Mouse (Mus musculus): ENCODE data around the gene Arl6ip1.
"Not testable (repeated sequence)": the region's sequence is repeated elsewhere in the genome, so short reads cannot be mapped to it uniquely, and the experiment has no call there.

Gene Arl6ip1

DNA sequence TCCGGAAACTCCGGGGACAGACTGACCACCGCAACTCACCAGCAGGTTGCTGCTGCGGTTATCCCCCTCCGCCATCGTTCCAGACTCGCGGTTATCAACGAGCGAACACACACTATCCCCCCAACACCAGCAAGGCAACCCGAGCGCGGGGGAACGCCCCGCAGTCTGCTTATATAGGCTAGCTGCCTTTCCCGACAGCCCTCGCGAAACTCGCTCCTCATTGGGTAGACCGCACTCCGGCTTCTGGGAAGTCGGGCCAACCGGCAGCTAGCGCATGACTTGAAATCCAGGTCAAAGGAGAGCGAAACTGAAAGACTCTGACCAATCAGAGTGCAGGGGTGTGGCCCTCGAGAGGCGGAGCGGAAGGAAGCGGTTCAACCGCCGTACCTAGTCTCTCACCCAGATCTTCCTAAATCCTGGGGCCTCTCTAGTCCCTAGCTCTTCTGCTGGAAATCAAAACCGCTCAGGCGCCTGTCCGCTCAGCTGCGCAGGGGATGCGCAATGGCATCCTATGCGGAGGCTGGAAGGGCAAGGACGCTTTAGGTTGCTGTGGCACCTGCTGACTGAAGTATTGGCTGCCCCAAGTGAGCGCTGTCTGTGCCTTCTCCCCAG, at the start of gene Arl6ip1:
Gene Arl6ip1 (minus strand): TSS at position 233 of the 612 bp plus-strand sequence.
- in situ Hi-C loops (cut with MboI, MseI), result loop anchor here (10.0 kb wide), 1 partner anchor 575 kb away; the partner anchor contains the start of gene Gde1

DNA sequence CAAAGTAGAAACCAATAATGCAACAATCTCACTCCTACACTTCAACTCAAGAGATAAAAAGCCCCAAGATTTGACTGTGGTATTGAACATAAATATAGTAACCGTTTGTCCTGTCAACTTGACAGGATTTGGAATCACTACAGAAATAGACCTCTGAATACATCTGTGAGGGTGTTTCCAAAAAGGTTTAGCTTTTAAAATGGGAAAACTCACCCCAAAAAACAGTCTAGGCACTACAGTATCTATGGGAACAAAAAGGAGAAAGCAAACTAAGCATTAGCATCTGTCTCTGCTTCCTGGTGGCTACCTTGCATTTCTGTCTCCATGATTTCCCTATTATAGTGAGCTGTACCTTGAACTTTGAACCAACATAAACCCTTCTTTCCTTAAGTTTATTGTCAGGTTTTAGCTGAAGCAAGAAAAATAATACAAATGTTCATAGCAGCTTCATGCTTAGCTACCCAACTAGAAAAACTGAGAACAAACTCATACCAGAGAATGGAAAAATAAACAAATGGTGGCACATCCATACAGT, 46.4 kb upstream of the Arl6ip1 start:
- in situ Hi-C loops (cut with MboI, MseI), result no loop called here

DNA sequence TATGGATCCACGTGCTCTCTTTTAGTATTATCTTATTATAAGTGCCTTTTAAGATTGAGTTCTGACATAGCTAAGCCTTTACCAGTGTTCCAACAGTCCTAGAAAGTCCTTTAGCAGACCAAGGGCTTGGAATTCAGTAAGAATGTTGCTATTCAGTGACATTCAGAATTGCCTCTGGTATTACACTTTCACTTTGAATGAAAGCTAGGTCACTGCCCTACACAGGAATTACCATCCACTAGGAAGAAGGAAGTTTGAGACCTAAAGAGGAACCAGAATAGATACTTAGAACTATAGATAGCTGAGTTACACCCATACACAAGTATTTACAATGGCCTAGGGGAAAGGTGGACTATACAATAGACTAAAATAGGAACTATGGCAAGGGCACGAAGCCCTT, 40.7 kb upstream of the Arl6ip1 start:
- in situ Hi-C loops (cut with MboI, MseI), result not testable (repeated sequence)

DNA sequence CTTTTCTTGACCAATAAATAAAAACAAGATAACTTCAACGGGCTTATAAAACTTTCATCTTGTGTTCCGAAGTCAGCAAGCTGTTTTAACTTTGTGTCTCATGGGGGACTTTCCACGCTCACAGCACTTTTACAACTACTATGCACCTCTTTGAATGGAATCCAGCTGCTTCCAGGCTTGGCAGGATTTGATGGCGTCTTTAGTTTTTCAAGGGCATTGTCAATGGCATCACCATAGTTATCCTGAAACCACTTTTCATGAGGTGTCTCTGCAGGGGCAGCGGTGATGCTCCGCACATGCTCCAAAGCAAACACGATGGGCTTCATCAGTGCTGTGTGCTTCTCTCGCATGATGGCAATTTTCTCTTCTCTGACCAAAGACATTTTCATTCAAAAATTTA, 33.5 kb upstream of the Arl6ip1 start:
- in situ Hi-C loops (cut with MboI, MseI), result no loop called here

DNA sequence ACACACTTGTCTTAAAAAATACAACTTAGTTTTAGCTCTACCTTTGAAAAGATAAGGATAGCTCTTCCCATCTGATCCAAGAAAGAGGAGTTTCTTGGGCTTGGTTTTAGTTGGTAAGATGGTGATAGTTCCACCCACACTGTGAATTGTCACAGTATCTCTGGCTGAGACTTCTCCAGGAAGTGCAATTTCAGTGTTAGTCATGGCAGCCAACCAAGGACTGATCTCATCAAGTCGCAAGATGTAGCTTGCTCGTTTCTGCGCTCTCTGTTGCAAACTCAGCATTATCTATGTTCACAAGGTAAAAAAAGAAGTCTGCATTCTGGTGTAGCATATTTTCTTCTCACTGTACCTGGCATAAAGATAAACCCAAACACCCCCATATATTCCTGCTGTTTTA, 30.7 kb upstream of the Arl6ip1 start:
- in situ Hi-C loops (cut with MboI, MseI), result no loop called here

DNA sequence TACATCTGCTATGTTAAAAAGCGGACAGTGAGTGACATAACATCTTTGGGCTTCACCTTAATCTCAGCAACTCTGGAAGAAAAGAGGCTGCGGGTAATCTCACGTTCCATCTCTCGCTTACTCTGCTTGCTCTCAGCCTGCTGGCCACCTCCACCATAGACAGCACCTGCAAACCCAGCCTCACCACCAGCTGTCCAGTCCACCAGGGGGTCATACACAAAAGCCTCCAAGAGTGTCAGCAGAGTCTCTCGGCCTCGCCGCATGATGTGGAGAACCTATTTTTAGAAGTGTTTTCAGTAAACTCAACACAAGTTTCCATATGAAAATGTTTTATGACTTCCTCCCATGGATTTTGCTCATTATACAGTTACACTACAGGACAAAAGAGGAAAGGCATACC, 27.0 kb upstream of the Arl6ip1 start:
- in situ Hi-C loops (cut with MboI, MseI), result no loop called here

DNA sequence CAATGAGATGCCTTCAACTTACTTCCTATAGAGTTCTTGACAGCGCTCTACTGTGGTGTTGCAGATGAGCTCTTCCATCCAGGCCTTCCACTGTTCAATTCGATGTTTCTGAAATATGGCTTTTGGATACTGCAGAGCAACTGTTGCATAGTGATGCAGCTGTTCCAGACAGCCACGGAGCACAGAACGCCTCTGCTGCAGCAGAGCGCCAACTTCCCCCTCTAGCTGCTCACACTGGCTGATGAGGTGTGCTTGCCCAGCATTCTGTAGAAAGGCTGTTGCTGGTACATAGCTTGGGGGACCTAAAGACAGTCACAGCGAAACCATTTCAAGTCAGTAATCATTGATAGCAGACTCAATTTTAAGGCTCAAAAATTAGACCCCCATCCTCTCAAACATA, 24.7 kb upstream of the Arl6ip1 start:
- in situ Hi-C loops (cut with MboI, MseI), result no loop called here

DNA sequence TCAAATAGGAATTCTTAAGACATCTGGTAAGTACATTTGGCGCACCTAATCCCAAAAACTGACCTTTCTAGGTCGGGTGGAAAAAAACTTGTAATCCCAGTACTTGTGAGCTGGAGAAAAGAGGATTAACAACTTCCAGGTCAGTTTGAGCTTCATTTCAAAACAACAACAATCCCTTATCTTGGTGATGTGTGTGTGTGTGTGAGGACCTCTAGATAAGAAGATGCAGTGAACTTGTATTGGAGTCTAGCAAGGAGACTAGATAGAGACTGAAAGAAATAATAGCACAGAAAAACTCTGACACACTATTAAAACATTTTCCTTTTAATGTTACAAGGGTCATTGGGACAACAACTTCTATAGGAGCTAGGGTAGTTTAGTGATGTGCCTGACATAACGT, 14.1 kb upstream of the Arl6ip1 start:
- in situ Hi-C loops (cut with MboI, MseI), result no loop called here

DNA sequence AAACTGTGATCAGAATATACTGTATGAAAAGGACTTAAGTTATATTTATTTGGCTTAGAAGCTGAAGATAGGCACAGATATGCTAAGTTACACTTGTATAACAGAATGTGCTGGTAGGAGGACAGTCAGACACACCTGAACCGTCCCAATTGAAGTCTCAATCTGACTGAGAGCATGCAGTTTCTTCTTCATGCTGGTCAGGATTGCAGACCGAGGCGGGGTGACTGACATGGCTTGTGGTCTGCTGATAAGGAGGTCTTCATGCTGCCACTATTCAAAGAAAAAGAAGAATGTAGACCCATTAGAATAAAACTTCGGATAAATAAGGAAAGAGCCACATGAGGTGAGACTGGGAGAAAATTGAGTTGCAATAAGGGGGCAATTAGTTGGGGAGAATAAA, 13.7 kb upstream of the Arl6ip1 start:
- in situ Hi-C loops (cut with MboI, MseI), result no loop called here

DNA sequence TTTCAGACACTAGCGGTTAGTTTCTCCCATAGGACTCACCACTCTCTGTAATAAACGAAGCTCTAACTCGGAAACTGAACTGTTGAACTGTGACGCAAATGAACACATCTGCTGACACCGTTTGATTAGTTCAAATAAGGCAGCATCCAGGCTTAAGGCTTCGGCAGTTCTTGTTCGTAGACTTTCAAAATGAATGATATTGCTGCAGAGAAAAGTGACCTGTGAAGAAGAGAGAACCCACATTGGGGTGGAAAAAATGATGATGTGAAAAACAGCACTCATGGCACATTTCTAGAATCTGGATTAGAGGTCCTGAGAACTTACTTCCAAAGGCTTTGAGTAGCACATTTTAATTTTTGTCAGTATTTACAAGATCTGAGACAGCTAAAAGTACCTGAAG, 11.8 kb upstream of the Arl6ip1 start:
- in situ Hi-C loops (cut with MboI, MseI), result no loop called here

DNA sequence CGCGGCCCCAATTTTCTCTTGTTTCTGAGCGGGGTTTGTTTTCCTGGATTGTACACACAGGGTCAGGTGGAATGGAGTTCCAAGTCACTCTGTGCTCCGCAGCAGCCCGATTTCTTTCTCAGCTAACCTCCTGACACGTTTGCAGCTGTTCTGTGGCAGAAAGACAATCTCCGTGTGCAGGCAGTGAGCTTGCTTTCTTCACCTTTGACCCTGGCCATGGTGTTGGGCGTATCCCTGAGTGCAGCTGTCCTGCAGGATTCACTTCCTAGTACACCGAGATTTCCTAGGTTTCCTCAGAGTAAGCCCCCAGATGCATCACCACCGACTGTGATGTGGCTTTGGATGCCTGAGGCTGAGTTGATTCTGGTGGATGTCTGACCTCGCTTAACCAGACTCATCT, 5.7 kb upstream of the Arl6ip1 start:
- in situ Hi-C loops (cut with MboI, MseI), result no loop called here

DNA sequence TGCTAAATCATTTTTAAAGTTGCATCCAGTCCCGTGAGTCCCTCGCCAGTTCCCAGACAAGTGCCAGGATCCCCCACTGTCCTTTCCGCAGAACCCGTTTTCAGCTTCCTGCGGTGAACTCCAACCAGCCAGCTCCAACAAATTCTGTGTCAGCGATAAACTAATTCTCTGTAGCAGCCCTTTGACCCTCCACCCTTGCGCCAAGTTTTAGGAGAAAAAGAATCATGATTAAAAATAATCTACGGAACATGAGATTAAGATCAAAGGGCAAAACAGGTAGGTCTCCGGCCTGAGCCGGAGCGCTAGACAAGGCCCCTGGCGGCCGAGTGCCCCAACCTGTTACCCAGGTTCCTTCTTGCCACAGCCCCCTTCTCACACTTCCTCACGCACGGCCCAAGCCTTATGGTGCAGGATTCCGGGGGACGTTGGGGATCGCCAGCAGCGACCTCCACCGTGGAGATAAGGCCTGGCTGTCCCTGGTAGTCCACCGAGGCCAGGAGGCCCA, 485 bp downstream of the Arl6ip1 start:
- in situ Hi-C loops (cut with MboI, MseI), result loop anchor here (10.0 kb wide), 1 partner anchor 576 kb away; the partner anchor contains the start of gene Gde1

DNA sequence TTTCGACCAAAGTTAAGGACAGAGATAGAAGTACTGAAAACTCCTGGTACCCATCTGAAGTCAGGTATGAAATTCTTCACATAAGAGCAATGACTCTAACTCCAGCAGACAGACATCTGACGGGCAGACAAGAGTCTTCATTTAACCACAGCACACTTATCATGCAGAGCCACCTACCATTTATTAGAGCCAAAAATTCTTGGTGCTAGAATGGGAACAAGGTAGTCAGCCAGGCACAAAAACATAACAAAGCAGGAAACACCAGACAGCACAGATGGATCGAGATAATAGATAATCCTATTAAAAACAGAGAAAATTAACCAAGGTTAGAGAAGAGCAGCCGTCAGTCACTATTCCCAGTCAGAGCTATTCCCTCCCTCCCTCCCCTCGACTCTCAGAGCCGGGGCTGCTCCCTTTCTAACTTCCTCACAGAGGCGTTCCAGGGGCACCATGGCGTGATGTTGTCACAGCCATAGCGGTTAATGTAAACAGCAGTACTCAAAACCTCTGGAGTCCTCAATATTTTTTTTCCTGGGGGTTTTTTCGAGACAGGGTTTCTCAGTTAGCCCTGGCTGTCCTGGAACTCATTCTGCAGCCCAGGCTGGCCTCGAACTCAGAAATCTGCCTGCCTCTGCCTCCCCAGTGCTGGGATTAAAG, 3.1 kb downstream of the Arl6ip1 start:
- in situ Hi-C loops (cut with MboI, MseI), result loop anchor here (10.0 kb wide), 1 partner anchor 578 kb away; the partner anchor contains the start of gene Gde1

DNA sequence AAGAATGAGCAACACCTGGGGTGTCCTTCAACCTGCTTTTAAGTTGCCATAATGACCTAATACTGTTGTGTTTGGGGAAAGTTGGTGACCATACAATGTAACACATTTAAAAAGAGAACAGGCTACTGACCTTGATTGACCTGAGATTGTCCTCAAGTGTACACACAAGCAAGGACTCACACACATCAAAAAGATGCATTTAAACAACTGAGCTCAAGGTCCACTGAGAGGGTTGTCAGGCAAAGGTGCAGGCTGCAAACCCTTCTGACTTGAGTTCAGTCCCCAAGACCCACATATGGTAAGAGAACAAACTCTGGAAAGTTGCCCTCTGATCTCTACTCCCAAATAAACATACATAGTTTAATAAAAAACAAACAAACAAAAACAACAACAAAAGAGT, 3.7 kb downstream of the Arl6ip1 start:
- in situ Hi-C loops (cut with MboI, MseI), result loop anchor here (10.0 kb wide), 1 partner anchor 579 kb away; the partner anchor contains the start of gene Gde1

DNA sequence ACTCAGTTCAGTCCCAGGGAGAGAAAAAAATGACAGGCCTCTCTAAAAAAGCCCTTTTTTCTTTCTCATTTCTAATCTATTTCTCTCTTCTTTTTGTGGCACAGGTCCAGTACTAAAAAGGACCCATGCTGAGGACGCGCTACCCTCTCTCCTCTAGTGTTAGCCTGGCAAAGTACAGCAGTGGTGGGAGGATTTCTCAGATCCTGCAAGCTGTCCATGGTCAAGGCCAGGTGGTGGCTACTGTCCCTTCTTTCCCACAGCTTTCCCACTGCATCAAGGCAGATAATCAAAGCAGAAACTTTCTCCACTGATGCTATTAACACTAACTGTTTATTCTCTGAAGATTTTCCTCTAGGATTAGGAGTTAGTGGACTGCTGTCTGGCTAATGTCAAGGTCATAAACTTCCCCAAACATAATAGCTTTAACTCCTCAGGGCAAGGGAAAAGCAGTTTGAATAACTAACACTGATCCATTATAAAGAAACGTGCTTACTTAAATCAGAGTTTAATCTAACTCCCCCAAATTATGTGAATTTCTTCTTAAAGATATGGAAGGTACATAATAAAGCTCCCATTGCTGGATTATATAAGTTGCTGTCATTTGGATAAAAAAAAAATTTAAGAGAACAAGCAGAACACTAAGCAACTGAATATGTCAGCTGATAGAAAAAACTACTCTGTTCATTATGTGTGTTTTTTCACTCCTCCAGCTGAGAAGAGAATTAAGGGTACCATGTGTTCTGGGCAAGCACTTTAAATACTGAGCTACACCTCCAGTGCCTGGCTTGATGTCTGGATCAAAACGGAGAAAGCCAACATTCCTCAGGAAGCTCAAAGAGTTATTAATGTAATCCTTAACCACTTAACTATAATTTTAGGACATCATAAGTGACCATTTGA, 5.7 kb downstream of the Arl6ip1 start:
- in situ Hi-C loops (cut with MboI, MseI), result loop anchor here (10.0 to 25.0 kb wide), 3 partner anchors 581 to 1636 kb away; partner anchors contain the start of genes Gde1 and Xylt1

DNA sequence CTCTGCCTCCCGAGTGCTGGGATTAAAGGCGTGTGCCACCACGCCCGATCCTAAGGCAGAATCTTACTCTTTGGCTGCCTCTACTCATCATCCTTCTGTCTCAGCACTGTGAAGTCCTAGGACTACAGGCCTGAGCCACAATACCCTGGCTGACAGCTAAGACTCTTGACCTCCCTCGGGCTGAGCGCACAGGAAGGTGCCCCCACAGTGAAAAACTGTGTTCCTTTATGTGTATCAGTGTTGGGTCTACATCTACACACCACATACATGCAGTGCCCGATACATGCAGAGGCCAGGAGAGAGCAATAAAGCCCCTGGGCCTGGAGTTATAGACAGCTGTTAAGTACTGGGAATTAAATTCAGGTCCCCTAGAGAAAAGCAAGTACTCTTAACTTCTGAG, 7.2 kb downstream of the Arl6ip1 start:
- in situ Hi-C loops (cut with MboI, MseI), result loop anchor here (10.0 to 25.0 kb wide), 3 partner anchors 583 to 1635 kb away; partner anchors contain the start of genes Gde1 and Xylt1

DNA sequence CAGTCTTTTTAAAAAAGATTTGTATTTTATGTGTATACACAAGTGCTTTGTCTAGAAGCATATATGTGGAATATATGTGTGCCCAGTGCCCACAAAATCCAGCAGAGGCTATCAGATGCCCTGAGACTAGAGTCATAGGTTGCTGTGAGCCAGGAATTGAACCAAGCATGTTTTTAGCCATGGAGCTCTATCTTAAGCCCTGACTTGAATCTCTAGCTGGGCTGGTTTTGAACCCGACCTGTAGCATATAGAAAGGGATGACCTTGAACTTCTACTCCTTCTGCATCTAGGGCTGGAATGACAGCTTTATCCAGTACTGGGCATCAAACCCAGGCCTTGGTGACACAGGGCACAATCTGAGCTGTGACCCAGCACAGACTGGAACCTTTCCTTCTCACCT, 8.8 kb downstream of the Arl6ip1 start:
- in situ Hi-C loops (cut with MboI, MseI), result loop anchor here (10.0 to 25.0 kb wide), 3 partner anchors 584 to 1633 kb away; partner anchors contain the start of genes Gde1 and Xylt1

DNA sequence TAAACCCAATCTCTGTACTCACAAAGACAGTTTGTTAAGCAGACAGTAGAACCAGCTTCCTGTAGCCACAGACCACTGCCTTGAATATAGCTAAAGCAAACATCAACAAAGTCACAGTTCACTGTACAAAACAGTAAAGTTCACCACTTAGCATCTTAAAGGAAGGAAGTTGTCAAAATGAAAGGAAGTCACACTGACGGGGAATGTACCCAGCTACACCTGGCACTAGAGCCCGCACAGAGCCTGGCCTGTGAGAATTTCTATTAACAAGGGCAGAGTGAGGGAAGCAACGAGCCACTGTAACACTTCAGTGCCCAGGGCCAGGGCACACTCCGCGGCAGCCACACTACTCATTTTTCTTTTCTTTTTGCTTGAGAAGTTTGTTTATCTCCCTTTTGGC, 9.5 kb downstream of the Arl6ip1 start:
- in situ Hi-C loops (cut with MboI, MseI), result loop anchor here (10.0 to 25.0 kb wide), 3 partner anchors 585 to 1633 kb away; partner anchors contain the start of genes Gde1 and Xylt1

DNA sequence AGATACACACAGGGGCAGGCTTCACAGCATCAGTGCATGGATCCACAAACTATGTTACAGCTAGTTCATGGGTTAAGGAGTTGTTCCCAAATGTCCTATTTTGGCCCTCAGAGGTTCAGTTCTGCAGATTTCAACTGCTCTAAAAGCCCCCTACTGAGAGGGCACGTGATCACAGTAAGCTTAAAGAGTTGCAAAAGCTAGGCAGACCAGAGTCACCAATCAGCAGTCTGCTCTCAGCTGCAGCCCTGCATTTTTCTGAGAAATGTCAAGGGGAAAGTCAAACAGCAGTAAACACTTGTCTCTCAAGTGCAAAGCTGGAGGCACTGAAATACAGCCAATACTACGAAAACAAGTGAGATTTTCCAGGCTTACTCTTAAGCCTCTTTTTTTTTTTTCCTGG, 10.3 kb downstream of the Arl6ip1 start:
- in situ Hi-C loops (cut with MboI, MseI), result loop anchor here (25.0 kb wide), 2 partner anchors 732 to 1632 kb away; partner anchors contain the start of gene Xylt1

DNA sequence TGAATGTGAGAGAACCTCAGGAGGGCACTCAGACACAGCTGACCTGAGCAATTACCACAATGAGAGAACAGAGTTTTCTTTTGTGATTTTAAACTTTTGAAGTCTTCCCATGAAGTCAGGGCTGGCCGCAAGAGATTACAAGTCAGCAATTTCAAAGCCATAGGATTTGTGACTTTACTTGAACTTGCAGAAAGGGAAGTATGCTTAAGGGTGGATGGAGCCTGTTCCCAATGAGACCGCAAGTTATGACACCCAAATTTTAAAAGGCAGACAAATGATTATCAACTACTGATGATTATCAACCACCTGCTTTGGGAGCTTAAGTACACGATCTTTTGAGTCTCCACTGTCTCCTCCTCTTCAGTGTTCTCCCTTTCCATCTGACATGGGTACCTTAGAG, 11.0 kb downstream of the Arl6ip1 start:
- in situ Hi-C loops (cut with MboI, MseI), result loop anchor here (25.0 kb wide), 2 partner anchors 731 to 1631 kb away; partner anchors contain the start of gene Xylt1

DNA sequence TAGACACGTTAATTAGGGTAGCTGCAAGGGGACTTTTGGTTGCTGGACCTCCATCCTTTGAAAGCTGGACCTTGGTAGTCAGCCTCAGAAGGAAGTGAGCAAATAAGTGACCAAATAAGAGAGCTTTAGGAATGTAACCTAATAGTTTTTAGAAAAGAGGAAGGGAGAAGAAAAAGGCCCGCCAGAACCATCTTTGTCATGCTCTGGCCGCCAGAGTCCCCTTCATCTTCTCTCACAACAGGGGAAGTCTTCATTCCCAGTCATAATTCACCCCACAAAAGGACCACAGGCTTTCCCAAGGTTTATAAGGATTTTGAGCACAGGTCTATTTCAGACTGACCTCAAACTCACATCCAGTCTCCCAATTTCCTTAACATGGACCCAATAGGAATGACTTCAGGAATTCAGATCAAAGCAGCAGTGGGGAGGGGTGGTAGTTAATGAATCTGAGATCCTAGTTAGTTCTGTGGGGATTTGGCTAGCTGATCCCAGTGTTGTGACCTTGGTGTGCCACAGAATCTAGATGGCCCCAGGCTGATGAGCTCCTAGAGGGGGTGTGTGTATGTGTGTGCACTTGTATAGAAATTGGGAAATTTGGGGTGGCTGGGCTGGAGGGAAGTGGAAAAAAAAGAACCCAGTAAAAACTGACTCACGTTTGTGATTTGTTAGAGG, 11.8 kb downstream of the Arl6ip1 start:
- in situ Hi-C loops (cut with MboI, MseI), result loop anchor here (25.0 kb wide), 2 partner anchors 730 to 1630 kb away; partner anchors contain the start of gene Xylt1

All from T-helper 2 cell (primary cell).